Mouse (Mus musculus): Measurements from ENCODE around the gene Gpd1. TPM values are rescaled to one million over a fixed set of nuclear protein-coding genes. Genes with fewer than 3 reads are reported as not detected.

The Gpd1 gene
- polyA plus RNA-seq, 1 experiment from 2014 or later = 150 TPM

DNA sequence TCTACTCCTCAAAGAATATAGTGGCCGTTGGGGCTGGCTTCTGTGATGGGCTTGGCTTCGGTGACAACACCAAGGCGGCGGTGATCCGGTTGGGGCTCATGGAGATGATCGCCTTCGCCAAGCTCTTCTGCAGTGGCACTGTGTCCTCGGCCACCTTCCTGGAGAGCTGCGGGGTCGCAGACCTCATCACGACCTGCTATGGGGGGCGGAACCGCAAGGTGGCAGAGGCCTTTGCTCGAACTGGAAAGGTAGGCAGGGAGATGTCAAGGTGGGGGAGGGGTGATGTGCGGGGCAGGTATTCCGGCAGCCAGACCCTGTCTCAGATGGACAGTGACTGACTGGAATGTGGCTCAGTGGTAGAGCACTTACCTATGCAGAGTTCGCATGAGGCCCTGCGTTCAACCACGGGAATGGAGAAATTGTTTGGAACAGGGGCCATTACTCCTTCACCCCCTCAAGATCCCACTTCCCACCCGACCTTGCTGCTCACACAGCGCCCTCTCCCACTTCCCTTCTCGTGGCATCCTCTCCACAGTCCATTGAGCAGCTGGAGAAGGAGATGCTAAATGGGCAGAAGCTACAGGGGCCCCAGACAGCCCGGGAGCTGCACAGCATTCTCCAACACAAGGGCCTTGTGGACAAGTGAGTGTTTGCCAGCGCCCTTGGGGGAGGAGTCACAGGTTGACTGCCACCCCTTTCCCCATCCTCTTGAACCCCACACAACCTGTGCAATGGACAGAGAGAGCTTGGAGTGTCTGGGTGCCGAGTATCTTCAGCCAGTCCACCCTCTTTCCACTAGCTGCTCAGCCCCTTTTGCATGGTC is 4.8 kb downstream of the Gpd1 start:
- Histone ChIP-seq H3K4me2 (ENCODE audit: low read depth, low read length) (no peak overlapping the region), H3K9me3 (ENCODE audit: low read length) (no peaks in the 10 kb centered on the region), H3K4me3 (ENCODE audit: low read depth, low read length) (no peak overlapping the region), H3K27ac (ENCODE audit: low read depth) (no peak overlapping the region), H3K9ac (replicated peaks) (no peak overlapping the region), H3K4me1 (ENCODE audit: insufficient read depth) (peaks cover 21% of the 10 kb centered on the region), H3K36me3 (replicated peaks; ENCODE audit: insufficient read depth, low read length) (0 out of 2 replicates have a peak, but pooled peaks cover 3% of the 10 kb centered on the region), H3K27me3 (ENCODE audit: insufficient read depth, low read length) (no peaks in the 10 kb centered on the region)
- DNase-seq (peak; percentile 21), ATAC-seq (no peak)
- TF ChIP-seq CTCF (IDR thresholded peaks at IDR 0.05; ENCODE audit: low read depth) = no peak
- TF ChIP-seq EP300 (IDR thresholded peaks at IDR 0.05; ENCODE audit: low read depth) = no peak
- 72% methylated on average over 25 of the region's 25 CpGs for whole genome bisulfite sequencing (ENCODE audit: insufficient replicate concordance)

DNA sequence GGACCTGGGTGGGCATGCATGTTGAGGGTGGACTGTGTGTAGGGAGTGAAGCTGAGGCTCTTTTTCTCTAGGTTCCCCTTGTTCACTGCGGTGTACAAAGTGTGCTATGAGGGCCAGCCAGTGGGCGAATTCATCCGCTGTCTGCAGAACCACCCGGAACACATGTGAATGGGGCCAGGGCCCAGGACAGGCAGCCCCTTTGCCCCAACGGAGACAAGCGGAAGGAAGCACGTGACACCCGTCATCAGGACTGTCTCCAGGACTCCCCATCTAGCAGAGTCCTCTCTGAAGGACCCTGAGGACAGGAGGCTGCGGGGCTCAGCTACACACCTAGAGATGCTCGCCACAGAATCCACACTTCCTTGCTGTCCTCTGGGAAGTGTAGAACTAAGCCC is 5.8 kb downstream of the Gpd1 start:
- no peak for ATAC-seq
- Histone ChIP-seq H3K4me1 (ENCODE audit: insufficient read depth) (peaks cover 21% of the 10 kb centered on the region), H3K27me3 (ENCODE audit: insufficient read depth, low read length) (no peaks in the 10 kb centered on the region), H3K9ac (replicated peaks) (no peak overlapping the region; the same call in 1 of the 2 replicates), H3K9me3 (ENCODE audit: low read length) (no peaks in the 10 kb centered on the region), H3K4me2 (ENCODE audit: low read depth, low read length) (peak overlapping the region; percentile 90), H3K27ac (ENCODE audit: low read depth) (peak overlapping the region; percentile 91), H3K36me3 (replicated peaks; ENCODE audit: insufficient read depth, low read length) (peaks cover 10% of the 10 kb centered on the region), H3K4me3 (ENCODE audit: low read depth, low read length) (no peak overlapping the region)
- DNase-seq = peak; percentile 31
- 42% methylated on average over 10 of the region's 10 CpGs for WGBS (ENCODE audit: insufficient replicate concordance)
- TF ChIP-seq EP300 (IDR thresholded peaks at IDR 0.05; ENCODE audit: low read depth) (no peak), CTCF (IDR thresholded peaks at IDR 0.05; ENCODE audit: low read depth) (no peak)

GRCm38 (mm10) chr15:99723515-99724291 is 6.4 kb downstream of the Gpd1 start:
- no peaks in the 10 kb centered on the region for H3K27me3 ChIP-seq (ENCODE audit: insufficient read depth, low read length)
- peaks cover 14% of the 10 kb centered on the region for H3K36me3 ChIP-seq (replicated peaks; ENCODE audit: insufficient read depth, low read length)
- peak overlapping the region; percentile 90 for H3K4me2 ChIP-seq (ENCODE audit: low read depth, low read length)
- H3K9ac ChIP-seq (replicated peaks) = peak overlapping the region; percentile 42; the same call in 1 of the 2 replicates
- TF ChIP-seq CTCF (IDR thresholded peaks at IDR 0.05; ENCODE audit: low read depth) (no peak), EP300 (IDR thresholded peaks at IDR 0.05; ENCODE audit: low read depth) (no peak)
- no peak for ATAC-seq
- no peak overlapping the region for H3K4me3 ChIP-seq (ENCODE audit: low read depth, low read length)
- no peaks in the 10 kb centered on the region for H3K9me3 ChIP-seq (ENCODE audit: low read length)
- 19% methylated on average over 11 of the region's 11 CpGs for WGBS (ENCODE audit: insufficient replicate concordance)
- H3K4me1 ChIP-seq (ENCODE audit: insufficient read depth) = peaks cover 21% of the 10 kb centered on the region
- peak overlapping the region; percentile 91 for H3K27ac ChIP-seq (ENCODE audit: low read depth)
- peak; percentile 52 for DNase-seq

- DNase-seq (peak; percentile 80), ATAC-seq (peak; percentile 32)
- Histone ChIP-seq H3K9ac (replicated peaks) (peak overlapping the region; percentile 42), H3K4me3 (ENCODE audit: low read depth, low read length) (peak overlapping the region; percentile 87), H3K27ac (ENCODE audit: low read depth) (peak overlapping the region; percentile 91), H3K27me3 (ENCODE audit: insufficient read depth, low read length) (no peaks in the 10 kb centered on the region), H3K9me3 (ENCODE audit: low read length) (0 out of 2 replicates have a peak, but pooled peaks cover 3% of the 10 kb centered on the region), H3K4me1 (ENCODE audit: insufficient read depth) (peaks cover 21% of the 10 kb centered on the region), H3K4me2 (ENCODE audit: low read depth, low read length) (peak overlapping the region; percentile 90), H3K36me3 (replicated peaks; ENCODE audit: insufficient read depth, low read length) (peaks cover 18% of the 10 kb centered on the region)
- WGBS (ENCODE audit: insufficient replicate concordance) = 9% methylated on average over 16 of the region's 16 CpGs
- TF ChIP-seq CTCF (IDR thresholded peaks at IDR 0.05; ENCODE audit: low read depth) (peak; percentile 72), EP300 (IDR thresholded peaks at IDR 0.05; ENCODE audit: low read depth) (0 out of 2 replicates have a peak, but pooled peaks have one; percentile 17)
Measured at GRCm38 (mm10) chr15:99724292-99725021, 7.1 kb downstream of the Gpd1 start.

- Histone ChIP-seq H3K4me3 (ENCODE audit: low read depth, low read length) (peak within 1 kb of the TSS; percentile 87), H3K9ac (replicated peaks) (peak within 1 kb of the TSS; percentile 93), H3K36me3 (replicated peaks; ENCODE audit: insufficient read depth, low read length) (peaks cover 18% of the 10 kb centered on the region), H3K27me3 (ENCODE audit: insufficient read depth, low read length) (no peaks in the 10 kb centered on the region), H3K4me2 (ENCODE audit: low read depth, low read length) (peak within 1 kb of the TSS; percentile 90), H3K9me3 (ENCODE audit: low read length) (0 out of 2 replicates have a peak, but pooled peaks cover 3% of the 10 kb centered on the region), H3K27ac (ENCODE audit: low read depth) (peak within 1 kb of the TSS; percentile 93), H3K4me1 (ENCODE audit: insufficient read depth) (peaks cover 21% of the 10 kb centered on the region)
- TF ChIP-seq CTCF (IDR thresholded peaks at IDR 0.05; ENCODE audit: low read depth) = peak; percentile 99
- TF ChIP-seq EP300 (IDR thresholded peaks at IDR 0.05; ENCODE audit: low read depth) = no peak
- DNase-seq = peak; percentile 94
- ATAC-seq = peak; percentile 89
- 2% methylated on average over 53 of the region's 68 CpGs for WGBS (ENCODE audit: insufficient replicate concordance)
Measured at GRCm38 (mm10) chr15:99725341-99726155, 8.2 kb downstream of the Gpd1 start, which contains the start of gene Cox14. Gene Cox14, plus strand, starts transcription at chr15:99725618.

All from liver, postnatal 0 days (tissue).